Mouse (Mus musculus) embryonic fibroblast, embryonic 13.5 days (primary cell): ENCODE results near the gene Gm15217. TPM values are rescaled to one million over a fixed set of nuclear protein-coding genes. Genes with fewer than 3 reads are reported as not detected.
A peak's percentile ranks its signal among the peaks of the same experiment; 100 is the strongest.

Experiments
- H3K27ac ChIP-seq: 2 replicates; pipeline ENCODE4 v1.5.1; 2012; ENCODE audit warnings: low read length, control low read depth, inconsistent platforms; ENCODE audit not compliant: insufficient read depth
- H3K4me1 ChIP-seq: 2 replicates; pipeline ENCODE4 v1.6.1; 2011; ENCODE audit warnings: low read length; ENCODE audit not compliant: control insufficient read depth, insufficient read depth
- H3K4me3 ChIP-seq: 2 replicates; pipeline ENCODE4 v1.5.1; 2011; ENCODE audit warnings: mild to moderate bottlenecking, control low read depth, low read length; ENCODE audit not compliant: insufficient read depth
- CTCF ChIP-seq: IDR thresholded peaks from 2 replicates; pipeline ENCODE4 v1.5.1; 2011; ENCODE audit warnings: mild to moderate bottlenecking, control low read depth, low read length, moderate library complexity, borderline replicate concordance; ENCODE audit not compliant: insufficient read depth
- POLR2A ChIP-seq: IDR thresholded peaks from 2 replicates; pipeline ENCODE4 v1.6.1; 2011; ENCODE audit warnings: low read depth, mild to moderate bottlenecking, control low read depth, low read length, moderate library complexity
- polyA plus RNA-seq: library from polyadenylated mRNA; stranded (reverse); fragments of >200 nt; gene quantifications from 2 replicates; pipeline ENCODE4 v1.2.4, GENCODE M21; 2011; ENCODE audit warnings: low read depth; ENCODE audit not compliant: missing spikeins, insufficient read length

Gene Gm15217
- polyA plus RNA-seq, 1 experiment = not detected

GRCm38 (mm10) chr14:46381457-46381856 is 2.2 kb downstream of the Gm15217 start:
- no peaks in the 10 kb centered on the region for H3K4me1 ChIP-seq
- TF ChIP-seq CTCF (no peak), POLR2A (no peak)
- H3K27ac ChIP-seq = no peak overlapping the region
- H3K4me3 ChIP-seq = no peak overlapping the region

- TF ChIP-seq CTCF (no peak), POLR2A (no peak)
- Histone ChIP-seq H3K4me3 (peak overlapping the region; percentile 57), H3K4me1 (no peaks in the 10 kb centered on the region), H3K27ac (no peak overlapping the region)
These were observed 5.9 kb downstream of the Gm15217 start for GRCm38 (mm10) chr14:46384946-46385691.

DNA sequence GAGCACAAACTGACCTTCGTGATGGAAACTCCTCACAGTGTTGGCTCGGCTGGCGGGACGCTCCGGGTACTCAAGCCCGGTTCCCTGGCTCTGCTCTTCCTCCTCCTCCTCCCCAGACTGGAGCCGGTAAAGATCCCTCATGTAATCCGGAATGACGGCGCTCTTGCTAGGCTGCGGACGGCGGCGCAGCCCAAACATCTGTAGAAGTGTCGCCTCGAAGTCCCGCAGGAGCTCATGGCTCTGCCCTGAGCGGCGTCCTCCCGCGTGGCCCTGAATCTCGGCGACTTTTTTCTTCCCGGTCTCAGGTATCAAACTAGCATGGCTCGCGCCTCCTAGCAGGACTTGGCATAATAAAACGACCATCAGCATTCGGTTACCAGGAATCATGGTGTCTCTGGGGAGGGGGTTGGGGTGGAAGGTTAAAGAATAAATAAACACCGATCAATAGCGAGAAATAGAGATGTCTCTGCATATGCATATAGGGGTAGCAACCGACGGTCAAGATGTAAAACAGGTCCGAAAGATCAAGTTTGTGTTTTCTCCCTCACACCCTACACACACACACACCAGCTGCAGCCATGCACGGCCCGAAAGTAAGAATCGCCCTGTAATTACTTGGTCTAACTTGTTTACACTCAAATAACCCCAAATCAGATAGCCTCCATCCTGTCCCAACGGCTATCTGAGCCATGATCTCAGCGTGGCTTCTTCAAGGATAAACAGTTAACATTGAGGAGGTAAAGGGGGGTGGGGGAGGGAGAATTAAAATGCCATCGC is 6.7 kb downstream of the Gm15217 start:
- 0 out of 2 replicates have a peak, but pooled peaks have one; percentile 14 for TF ChIP-seq POLR2A
- TF ChIP-seq CTCF = no peak
- Histone ChIP-seq H3K4me1 (no peaks in the 10 kb centered on the region), H3K4me3 (peak overlapping the region; percentile 57), H3K27ac (no peak overlapping the region)

DNA sequence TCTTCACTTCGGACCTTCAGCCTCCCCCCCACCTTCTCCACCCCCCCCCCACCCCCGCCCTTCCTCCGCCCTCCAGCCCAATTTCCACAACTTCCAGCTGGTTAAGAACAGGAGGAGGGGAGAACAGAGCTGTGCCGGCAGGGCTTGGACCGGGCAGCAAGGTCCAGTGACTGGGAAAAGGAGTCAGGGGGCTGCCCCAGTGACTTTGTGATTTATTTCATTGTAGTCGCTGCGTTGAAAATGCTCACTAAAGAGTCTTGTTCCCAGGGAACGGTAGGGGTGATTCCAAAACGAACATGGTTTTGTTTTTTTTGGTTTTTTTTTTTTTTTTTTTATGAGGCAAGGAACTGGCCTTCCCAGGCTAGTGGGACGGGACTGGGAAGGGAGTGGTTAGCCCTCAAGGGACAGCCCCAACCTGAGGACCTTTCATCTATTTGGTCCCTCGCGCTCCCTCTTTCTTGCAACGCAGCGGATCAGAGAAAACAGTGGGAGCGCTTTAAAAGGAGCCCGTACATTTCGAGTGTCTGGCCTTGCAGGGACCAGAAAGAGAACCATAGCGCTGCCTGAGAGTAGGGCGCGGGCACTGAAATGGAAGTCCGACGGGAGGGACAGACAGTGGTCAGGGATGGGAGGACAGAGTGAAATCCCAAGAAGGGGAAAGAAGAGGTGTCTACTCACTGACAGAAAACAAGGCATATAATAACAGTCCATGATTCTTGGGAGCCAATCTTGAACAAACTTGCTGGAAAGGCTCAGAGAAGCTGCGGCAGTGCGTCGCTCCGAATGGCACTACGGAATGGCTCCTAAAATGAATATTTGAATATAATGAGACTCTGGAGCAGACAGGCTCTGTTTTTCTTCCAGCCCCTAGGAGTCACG is 7.5 kb downstream of the Gm15217 start:
- Histone ChIP-seq H3K4me3 (peak overlapping the region; percentile 58), H3K27ac (peak overlapping the region; percentile 7; the same call in 1 of the 2 replicates), H3K4me1 (no peaks in the 10 kb centered on the region)
- TF ChIP-seq POLR2A (peak; percentile 91), CTCF (no peak)

DNA sequence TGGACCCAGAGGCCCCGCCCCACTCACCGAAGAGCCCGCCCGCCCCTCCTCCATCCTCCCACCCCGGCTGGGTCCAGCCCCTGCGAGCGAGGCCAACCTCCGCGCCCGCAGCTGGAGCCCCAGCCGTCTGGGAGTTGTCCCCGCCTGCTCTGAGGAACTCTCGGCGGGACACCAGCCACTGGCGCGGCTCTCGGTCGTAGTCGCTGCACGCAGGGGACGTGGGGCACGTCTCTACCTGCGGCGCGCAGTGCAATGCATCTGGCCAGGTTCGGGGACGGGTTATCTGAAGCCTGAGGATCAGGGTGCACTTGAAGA is 8.1 kb downstream of the Gm15217 start:
- TF ChIP-seq CTCF (no peak), POLR2A (no peak; the same call in none of the 2 replicates)
- Histone ChIP-seq H3K27ac (peak overlapping the region; percentile 74), H3K4me1 (no peaks in the 10 kb centered on the region), H3K4me3 (peak overlapping the region; percentile 66)

DNA sequence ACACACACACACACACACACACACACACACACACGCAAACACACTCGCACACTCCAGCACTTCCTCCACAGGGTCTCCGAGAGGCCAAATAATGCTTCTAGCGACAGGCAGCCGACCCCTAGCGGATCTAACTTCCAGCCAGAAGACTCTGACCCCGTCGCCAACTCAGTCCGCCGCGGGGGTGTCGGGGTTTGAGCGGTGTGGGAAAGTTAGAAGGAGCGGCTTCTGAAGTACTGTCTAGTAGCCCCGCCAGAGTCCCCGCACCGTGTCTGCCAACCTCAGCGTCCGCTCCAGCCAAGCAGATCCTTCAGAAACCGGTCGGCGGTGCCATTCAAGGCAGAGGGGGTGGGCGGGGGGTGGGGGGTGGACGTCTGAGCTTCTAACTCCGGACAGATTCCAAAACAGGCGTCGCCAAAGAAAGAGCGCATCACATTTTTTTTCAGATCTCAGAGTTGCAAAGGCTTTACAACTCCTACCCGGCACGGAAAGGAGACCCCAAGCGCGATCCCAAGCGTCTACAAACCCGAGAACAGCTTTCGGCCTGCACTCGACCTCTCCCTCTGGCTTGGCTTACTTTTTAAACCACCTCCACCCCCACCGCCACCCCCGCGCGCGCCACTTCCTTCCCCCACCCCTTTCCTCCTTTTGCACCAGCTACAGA is 8.7 kb downstream of the Gm15217 start:
- H3K27ac ChIP-seq = peak overlapping the region; percentile 74
- H3K4me3 ChIP-seq = peak overlapping the region; percentile 66
- no peaks in the 10 kb centered on the region for H3K4me1 ChIP-seq
- TF ChIP-seq POLR2A = peak; percentile 23; the same call in 1 of the 2 replicates
- no peak for TF ChIP-seq CTCF

DNA sequence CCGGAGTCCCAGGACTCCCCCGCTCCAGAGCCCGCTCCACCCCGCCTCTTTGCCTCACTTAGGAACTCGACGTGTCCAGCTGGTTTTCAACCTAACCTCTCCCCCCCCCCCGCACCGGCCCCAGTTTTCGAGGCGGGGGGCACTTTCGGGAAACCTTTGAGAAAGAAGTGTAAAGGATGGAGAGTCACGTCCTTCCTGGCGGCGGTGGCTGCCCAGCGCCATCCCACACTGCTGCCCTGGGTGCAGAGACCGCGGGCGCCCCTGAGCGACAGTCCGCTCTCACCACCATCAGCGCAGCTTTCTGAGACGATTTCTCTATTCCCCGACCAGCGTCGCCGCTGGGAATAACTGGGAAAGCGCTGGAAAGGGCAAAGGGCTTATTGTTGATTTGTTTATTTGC is 9.4 kb downstream of the Gm15217 start:
- Histone ChIP-seq H3K4me3 (peak overlapping the region; percentile 66), H3K27ac (no peak overlapping the region), H3K4me1 (no peaks in the 10 kb centered on the region)
- TF ChIP-seq POLR2A (no peak; the same call in 1 of the 2 replicates), CTCF (peak; percentile 34; the same call in 1 of the 2 replicates)

DNA sequence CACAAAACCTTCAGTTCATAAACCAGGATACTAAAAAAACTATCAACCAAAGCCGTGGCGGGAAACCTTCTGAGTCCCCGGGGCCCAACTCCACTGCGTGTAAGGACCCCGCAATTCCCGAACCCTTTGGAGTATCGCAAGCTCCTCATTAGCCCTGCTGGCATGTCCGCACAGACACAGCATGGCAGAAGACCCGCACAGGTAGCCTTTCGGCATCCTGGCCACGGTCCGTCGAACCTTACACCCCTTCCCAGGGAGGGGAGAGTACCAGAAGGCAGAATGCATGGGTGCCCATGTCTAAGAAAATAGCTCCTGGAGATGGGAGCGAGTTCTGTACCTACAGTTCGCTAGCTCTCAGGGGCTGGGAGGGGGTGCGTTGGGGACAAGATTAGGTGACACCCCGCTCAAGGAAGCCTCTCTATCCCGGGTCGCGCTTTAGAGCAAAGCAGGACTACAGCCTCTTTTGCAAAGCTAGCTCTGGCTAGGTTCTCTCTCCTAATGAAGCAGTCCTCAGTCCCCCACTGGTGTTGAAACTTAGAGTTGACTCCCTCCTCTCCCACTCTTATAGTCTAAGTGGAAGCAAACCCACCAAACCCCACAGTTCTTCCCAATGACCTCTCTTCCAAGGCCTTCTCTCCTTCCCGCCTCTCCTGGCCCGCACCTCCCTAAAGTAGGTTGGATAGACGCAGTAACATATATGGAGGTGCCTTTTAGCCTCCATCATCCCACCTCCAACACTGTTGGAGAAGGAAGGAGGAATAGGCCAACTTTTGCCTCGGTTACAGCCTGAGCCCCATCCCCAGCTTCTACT is 10.4 kb downstream of the Gm15217 start:
- TF ChIP-seq CTCF (no peak), POLR2A (0 out of 2 replicates have a peak, but pooled peaks have one; percentile 10)
- Histone ChIP-seq H3K4me1 (no peaks in the 10 kb centered on the region), H3K27ac (no peak overlapping the region), H3K4me3 (peak overlapping the region; percentile 66)

- Histone ChIP-seq H3K4me1 (no peaks in the 10 kb centered on the region), H3K4me3 (peak within 1 kb of the TSS; percentile 66)
- TF ChIP-seq POLR2A = peak; percentile 45; the same call in 1 of the 2 replicates
- no peak for TF ChIP-seq CTCF
These were observed 11.1 kb downstream of the Gm15217 start, which contains the start of gene Bmp4 for GRCm38 (mm10) chr14:46390249-46390775. Gene Bmp4, minus strand, starts transcription at chr14:46390669.

More at GRCm38 (mm10) chr14:46390249-46390775, 11.1 kb downstream of the Gm15217 start, which contains the start of gene Bmp4:
- no peak within 1 kb of the TSS for H3K27ac ChIP-seq
